In the genomic region with DNA sequence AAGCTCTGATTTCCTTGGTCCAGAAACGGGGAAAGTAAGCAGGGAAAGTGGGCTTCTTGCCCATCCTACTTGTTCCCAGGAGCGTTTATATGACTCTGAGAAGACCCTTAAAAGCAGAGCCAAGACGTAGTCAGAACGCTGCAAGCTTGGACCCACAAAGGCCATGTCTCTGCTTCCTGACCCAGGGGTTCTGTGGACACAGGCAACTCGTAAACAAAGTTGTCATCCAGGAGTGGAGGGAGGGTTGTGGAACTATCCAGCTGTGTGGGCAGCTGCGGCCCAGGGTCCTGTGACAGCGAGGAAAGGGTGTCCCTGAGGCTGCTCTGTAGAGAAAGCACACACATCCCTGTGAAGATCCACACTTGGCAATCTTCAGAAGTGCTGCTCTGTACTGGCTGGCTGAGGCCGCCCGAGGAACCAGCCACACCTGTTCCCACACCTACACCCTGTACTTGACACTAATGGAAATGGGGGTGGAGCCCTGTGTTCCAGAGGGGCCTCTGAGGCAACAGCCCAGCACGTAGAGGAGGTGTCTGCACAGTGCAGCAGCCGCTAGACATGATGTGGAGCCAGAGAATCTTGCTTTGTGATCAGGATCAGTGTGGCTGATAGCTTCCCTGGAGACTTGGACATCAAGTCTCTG, we compare ENCODE assay signal across 8 mouse cellular contexts. TPM values are rescaled to one million over a fixed set of nuclear protein-coding genes. Genes with fewer than 3 reads are reported as not detected.
DNase-seq lines count a peak whose midpoint lies in the region; ATAC-seq and TF ChIP-seq lines count a peak whose summit lies in the region.

No protein-coding gene starts in this region.

- no peak for ATAC-seq in G1E (ENCODE audit: extremely low read depth, insufficient number of reproducible peaks, low FRiP score, poor library complexity, severe bottlenecking)
- no peak for ATAC-seq in hindbrain, embryonic 14.5 days (ENCODE audit: low FRiP score)
- peak; percentile 50 for ATAC-seq in lung, embryonic 16.5 days (ENCODE audit: low read depth)

- peaks cover 82% of the 10 kb centered on the region for H3K4me1 ChIP-seq in G1E (ENCODE audit: insufficient read depth, low read depth, low read length)
- H3K4me1 ChIP-seq in hindbrain, embryonic 14.5 days (replicated peaks; ENCODE audit: control insufficient read depth, insufficient read depth, low read length): peaks cover 30% of the 10 kb centered on the region
- peaks cover 42% of the 10 kb centered on the region for H3K4me1 ChIP-seq in lung, embryonic 16.5 days (replicated peaks; ENCODE audit: control insufficient read depth, insufficient read depth, low read length)
- peaks cover 7% of the 10 kb centered on the region for H3K4me1 ChIP-seq in thymus, adult 2 months (replicated peaks; ENCODE audit: control insufficient read depth, insufficient read depth, low read length)

- 0 out of 2 replicates have a peak overlapping the region, but pooled peaks have one; percentile 9 for H3K9ac ChIP-seq in hindbrain, embryonic 14.5 days
- H3K9ac ChIP-seq in lung, embryonic 16.5 days (ENCODE audit: low read length): peak overlapping the region; percentile 93

- TF ChIP-seq POLR2A in thymus, adult 2 months (IDR thresholded peaks at IDR 0.05; ENCODE audit: control insufficient read depth, extremely low read depth, insufficient read depth, low read length, poor library complexity): no peak

- H3K4me3 ChIP-seq in G1E (ENCODE audit: low read depth, low read length): peak overlapping the region; percentile 97
- no peak overlapping the region for H3K4me3 ChIP-seq in hindbrain, embryonic 14.5 days (replicated peaks; ENCODE audit: low read length)
- H3K4me3 ChIP-seq in lung, embryonic 16.5 days (ENCODE audit: low read length): peak overlapping the region; percentile 94
- no peak overlapping the region for H3K4me3 ChIP-seq in thymus, adult 2 months (ENCODE audit: control insufficient read depth, insufficient read depth, low read length)
- H3K4me3 ChIP-seq in gastrocnemius, adult 2 months: no peak overlapping the region

- H3K4me2 ChIP-seq in hindbrain, embryonic 14.5 days (replicated peaks): peak overlapping the region; percentile 62
- peak overlapping the region; percentile 91 for H3K4me2 ChIP-seq in lung, embryonic 16.5 days (ENCODE audit: low read depth, low read length)

- no peaks in the 10 kb centered on the region for H3K9me3 ChIP-seq in G1E (replicated peaks)
- no peaks in the 10 kb centered on the region for H3K9me3 ChIP-seq in hindbrain, embryonic 14.5 days (ENCODE audit: control insufficient read depth, low read length)
- H3K9me3 ChIP-seq in lung, embryonic 16.5 days (ENCODE audit: control insufficient read depth, low read length): no peaks in the 10 kb centered on the region

- WGBS in hindbrain, embryonic 14.5 days: 76% methylated on average over 11 of the region's 11 CpGs
- WGBS in lung, embryonic 16.5 days: 24% methylated on average over 11 of the region's 11 CpGs
- WGBS in thymus, adult 2 months: 89% methylated on average over 11 of the region's 11 CpGs

- peak; percentile 64 for DNase-seq in G1E (ENCODE audit: low spot score)
- DNase-seq in ZHBTc4 (ENCODE audit: low read depth, low spot score): peak; percentile 29
- DNase-seq in hindbrain, embryonic 14.5 days (ENCODE audit: low spot score): no peak
- DNase-seq in adrenal gland, postnatal 4 days (ENCODE audit: low spot score in 2 of 2): no peak
- DNase-seq in layer of hippocampus, adult 11-12 months (ENCODE audit: low spot score): no peak
- DNase-seq in thymus, adult 2 months: no peak
- DNase-seq in gastrocnemius, adult 2 months: no peak

- no peaks in the 10 kb centered on the region; the same call in 1 of the 2 replicates for H3K27me3 ChIP-seq in G1E (ENCODE audit: insufficient read depth, low read length)
- H3K27me3 ChIP-seq in hindbrain, embryonic 14.5 days (ENCODE audit: control insufficient read depth, insufficient read depth, low read length): no peaks in the 10 kb centered on the region
- no peaks in the 10 kb centered on the region for H3K27me3 ChIP-seq in lung, embryonic 16.5 days (ENCODE audit: control insufficient read depth, insufficient read depth, low read depth, low read length)
- no peaks in the 10 kb centered on the region for H3K27me3 ChIP-seq in thymus, adult 2 months (ENCODE audit: control insufficient read depth, insufficient read depth, low read length)

- intact Hi-C loops in gastrocnemius, adult 2 months (cut with DNase I): loop anchor here (5.0 kb wide), 1 partner anchor 44 kb away; no protein-coding TSS in a partner anchor

- H3K36me3 ChIP-seq in G1E (replicated peaks): peaks cover 60% of the 10 kb centered on the region
- H3K36me3 ChIP-seq in hindbrain, embryonic 14.5 days (replicated peaks; ENCODE audit: control insufficient read depth, insufficient read depth): peaks cover 35% of the 10 kb centered on the region
- H3K36me3 ChIP-seq in lung, embryonic 16.5 days (ENCODE audit: control insufficient read depth, insufficient read depth, low read length): peaks cover 34% of the 10 kb centered on the region
- H3K36me3 ChIP-seq in thymus, adult 2 months (ENCODE audit: control insufficient read depth, insufficient read depth, low read length): no peaks in the 10 kb centered on the region; the same call in 1 of the 2 replicates

- no peak overlapping the region; the same call in 1 of the 2 replicates for H3K27ac ChIP-seq in hindbrain, embryonic 14.5 days
- H3K27ac ChIP-seq in lung, embryonic 16.5 days (ENCODE audit: low read length): peak overlapping the region; percentile 89
- H3K27ac ChIP-seq in thymus, adult 2 months (ENCODE audit: control insufficient read depth, insufficient read depth, low read length): no peak overlapping the region
- no peak overlapping the region for H3K27ac ChIP-seq in gastrocnemius, adult 2 months

- no peak for TF ChIP-seq CTCF in G1E (IDR thresholded peaks at IDR 0.05; ENCODE audit: low read depth, low read length)
- TF ChIP-seq CTCF in thymus, adult 2 months (IDR thresholded peaks at IDR 0.05; ENCODE audit: borderline replicate concordance, control insufficient read depth, extremely low read depth, insufficient read depth, low read length, poor library complexity): no peak
- TF ChIP-seq CTCF in gastrocnemius, adult 2 months (IDR thresholded peaks at IDR 0.05): no peak

RNA-seq across cellular contexts. Expression of gene Nt5dc2, which starts 2.3 kb away (rescaled TPM):
- total RNA-seq in G1E (2014; fragmentation: Nextera tagmentation) (213 and 233 TPM in 2 replicates), G1E (2017) (136 and 175 TPM in 2 replicates)
- polyA plus RNA-seq in G1E (2012): 381 and 572 TPM in 2 replicates
- polyA plus RNA-seq in hindbrain, embryonic 14.5 days (2014; fragmentation: Nextera tagmentation; extraction: Ambion mirVana): 260 and 277 TPM in 2 replicates
- polyA plus RNA-seq in lung, embryonic 16.5 days (2015; fragmentation: Nextera tagmentation; extraction: Ambion mirVana): 379 and 414 TPM in 2 replicates
- 10 to 100 TPM; 82.1 to 84.4 TPM for total RNA-seq in adrenal gland, postnatal 4 days (2021)
- polyA plus RNA-seq in thymus, adult 2 months (2012; rRNA removed): 220 and 273 TPM in 2 replicates
- 1 to 10 TPM; 1.2 to 1.7 TPM for total RNA-seq in gastrocnemius, adult 2 months (2021)

RNA-seq across cellular contexts. Expression of gene Smim4, which starts 4.4 kb away (rescaled TPM):
- total RNA-seq in G1E (2014; fragmentation: Nextera tagmentation) (32.1 and 36.7 TPM in 2 replicates), G1E (2017) (167 and 173 TPM in 2 replicates)
- polyA plus RNA-seq in G1E (2012): 71.4 and 93.4 TPM in 2 replicates
- 55.5 and 77.7 TPM in 2 replicates for polyA plus RNA-seq in hindbrain, embryonic 14.5 days (2014; fragmentation: Nextera tagmentation; extraction: Ambion mirVana)
- polyA plus RNA-seq in lung, embryonic 16.5 days (2015; fragmentation: Nextera tagmentation; extraction: Ambion mirVana): 79.4 and 82.2 TPM in 2 replicates
- total RNA-seq in adrenal gland, postnatal 4 days (2021): 10 to 100 TPM; 62.0 to 76.4 TPM
- polyA plus RNA-seq in thymus, adult 2 months (2012; rRNA removed): 77.4 and 91.1 TPM in 2 replicates
- 10 to 100 TPM; 33.4 to 36.1 TPM for total RNA-seq in gastrocnemius, adult 2 months (2021)

RNA-seq across cellular contexts. Expression of gene Stab1, which starts 35.3 kb away (rescaled TPM):
- total RNA-seq in G1E (2014; fragmentation: Nextera tagmentation): not detected in 2 replicates
- total RNA-seq in G1E (2017): 0.44 and 0.52 TPM in 2 replicates
- not detected in 2 replicates for polyA plus RNA-seq in G1E (2012)
- 17.9 and 27.6 TPM in 2 replicates for polyA plus RNA-seq in hindbrain, embryonic 14.5 days (2014; fragmentation: Nextera tagmentation; extraction: Ambion mirVana)
- polyA plus RNA-seq in lung, embryonic 16.5 days (2015; fragmentation: Nextera tagmentation; extraction: Ambion mirVana): 48.9 and 52.1 TPM in 2 replicates
- 100 to 1,000 TPM in 1 of 2 experiments, 10 to 100 TPM in 1; 94.1 to 101 TPM for total RNA-seq in adrenal gland, postnatal 4 days (2021)
- polyA plus RNA-seq in thymus, adult 2 months (2012; rRNA removed): 17.2 and 26.7 TPM in 2 replicates
- 10 to 100 TPM; 14.0 to 16.5 TPM for total RNA-seq in gastrocnemius, adult 2 months (2021)

Comparison
In these comparisons a context has a peak if more than half of its experiments do, and no peak if none do; other contexts are left out.
1. DNase-seq: peak in G1E (single experiment) and ZHBTc4 (single experiment); none in hindbrain, embryonic 14.5 days (single experiment), adrenal gland, postnatal 4 days (0 of 2), layer of hippocampus, adult 11-12 months (single experiment), thymus, adult 2 months (single experiment) and gastrocnemius, adult 2 months (single experiment).
2. H3K4me3 ChIP-seq: peak in G1E (single experiment) and lung, embryonic 16.5 days (single experiment); none in hindbrain, embryonic 14.5 days (single experiment), thymus, adult 2 months (single experiment) and gastrocnemius, adult 2 months (single experiment).
3. RNA of gene Stab1, which starts 35.3 kb away (polyA plus RNA-seq): 48.9 to 52.1 TPM in lung, embryonic 16.5 days, 17.9 to 27.6 TPM in hindbrain, embryonic 14.5 days and 17.2 to 26.7 TPM in thymus, adult 2 months; not detected in G1E; every median in the first group is over 10 times any median in the second.